In the genomic region with DNA sequence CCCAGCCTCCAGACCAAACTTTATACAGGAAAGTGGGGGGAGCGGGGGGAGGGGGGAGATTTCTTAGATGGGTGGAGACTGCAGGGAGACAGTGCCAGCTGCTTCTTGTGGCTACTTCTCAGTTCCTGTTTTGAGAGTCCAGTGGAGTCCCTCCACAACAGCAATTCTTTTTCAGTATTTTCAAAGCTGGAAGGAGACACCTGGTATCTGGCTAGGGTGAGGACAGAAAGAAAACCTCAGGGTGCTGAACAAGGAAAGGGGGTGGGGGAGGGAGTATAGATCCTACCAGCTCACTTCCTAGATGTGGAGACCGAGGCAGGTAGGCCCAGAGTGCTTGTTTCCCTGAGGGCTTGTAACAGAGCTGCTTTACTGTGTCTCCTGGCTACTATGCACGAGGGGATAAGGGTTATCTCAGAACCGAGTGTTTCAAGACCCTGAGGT, we compare ENCODE assay signal across 9 mouse cellular contexts. TPM values are rescaled to one million over a fixed set of nuclear protein-coding genes. Genes with fewer than 3 reads are reported as not detected.
DNase-seq lines count a peak whose midpoint lies in the region; ATAC-seq and TF ChIP-seq lines count a peak whose summit lies in the region.
"Had no signal": no experiment of that assay in that cellular context is flagged by ENCODE, and none has a peak within 500 bp of the region (broad histone marks: within the 10 kb centered on the region; RNA-seq: fewer than 3 reads in every experiment).

No protein-coding gene starts in this region.

- in situ Hi-C loops in CH12.LX (cut with MboI; ENCODE audit: low pct_ligation_motif_present, low pct_unique_long_range_greater_than_20kb, low sequenced_read_pairs): loop anchor here (25.0 kb wide), 1 partner anchor 454 kb away; no protein-coding TSS in a partner anchor

- no peaks in the 10 kb centered on the region for H3K36me3 ChIP-seq in kidney, adult 2 months (ENCODE audit: control insufficient read depth, insufficient read depth, low read length)
- peaks cover 12 to 22% of the 10 kb centered on the region in 2 experiments for H3K36me3 ChIP-seq in CH12.LX (replicated peaks in 1 of 2; ENCODE audit: control insufficient read depth in 1 of 2, insufficient read depth in 1 of 2, low read length in 1 of 2)
- peaks cover 14% of the 10 kb centered on the region for H3K36me3 ChIP-seq in embryonic facial prominence, embryonic 15.5 days
- H3K36me3 ChIP-seq in liver, postnatal 0 days (replicated peaks; ENCODE audit: insufficient read depth, low read length): 0 out of 2 replicates have a peak, but pooled peaks cover 5% of the 10 kb centered on the region

- peak; percentile 44 for DNase-seq in kidney, adult 2 months
- no peak for DNase-seq in kidney, adult 8-10 months
- peak; percentile 93 for DNase-seq in CH12.LX (ENCODE audit: extremely low read depth)
- DNase-seq in liver, postnatal 0 days: peak; percentile 66
- no peak for DNase-seq in cerebellum, adult 9-10 months
- no peak for DNase-seq in adrenal gland, adult (ENCODE audit: inconsistent age in 2 of 2, low spot score in 1 of 2)

- TF ChIP-seq RAD21 in CH12.LX (IDR thresholded peaks at IDR 0.05; ENCODE audit: low read depth, low read length): no peak; the same call in 1 of the 2 replicates

- peak overlapping the region; percentile 19; the same call in 1 of the 2 replicates for H3K27ac ChIP-seq in kidney, adult 2 months (ENCODE audit: insufficient read depth, low read depth, low read length)
- peak overlapping the region; percentile 92 for H3K27ac ChIP-seq in CH12.LX (ENCODE audit: insufficient read depth, low read depth)
- peak overlapping the region; percentile 60 for H3K27ac ChIP-seq in embryonic facial prominence, embryonic 15.5 days (replicated peaks)
- peak overlapping the region; percentile 85 for H3K27ac ChIP-seq in liver, postnatal 0 days (ENCODE audit: low read depth)
- H3K27ac ChIP-seq: embryonic facial prominence, embryonic 13.5 days had no signal

- H3K9me3 ChIP-seq in CH12.LX (replicated peaks; ENCODE audit: low read length): no peaks in the 10 kb centered on the region
- H3K9me3 ChIP-seq in embryonic facial prominence, embryonic 15.5 days (replicated peaks): no peaks in the 10 kb centered on the region
- H3K9me3 ChIP-seq in liver, postnatal 0 days (ENCODE audit: low read length): no peaks in the 10 kb centered on the region
- H3K9me3 ChIP-seq: embryonic facial prominence, embryonic 13.5 days had no signal

- H3K4me1 ChIP-seq in kidney, adult 2 months (ENCODE audit: control insufficient read depth, insufficient read depth, low read length): no peaks in the 10 kb centered on the region
- H3K4me1 ChIP-seq in CH12.LX (ENCODE audit: control insufficient read depth in 1 of 2, insufficient read depth in 2 of 2): peaks cover 27 to 84% of the 10 kb centered on the region in 2 experiments
- peaks cover 9% of the 10 kb centered on the region; the same call in 1 of the 2 replicates for H3K4me1 ChIP-seq in embryonic facial prominence, embryonic 15.5 days
- H3K4me1 ChIP-seq in liver, postnatal 0 days (ENCODE audit: insufficient read depth): peaks cover 5% of the 10 kb centered on the region; the same call in 1 of the 2 replicates

- H3K27me3 ChIP-seq in kidney, adult 2 months (replicated peaks; ENCODE audit: control insufficient read depth, insufficient read depth, low read length): no peaks in the 10 kb centered on the region
- no peaks in the 10 kb centered on the region for H3K27me3 ChIP-seq in CH12.LX (replicated peaks)
- H3K27me3 ChIP-seq in embryonic facial prominence, embryonic 15.5 days: no peaks in the 10 kb centered on the region
- H3K27me3 ChIP-seq in liver, postnatal 0 days (ENCODE audit: insufficient read depth, low read length): no peaks in the 10 kb centered on the region
- H3K27me3 ChIP-seq: embryonic facial prominence, embryonic 13.5 days had no signal

- TF ChIP-seq POLR2A in kidney, adult 2 months (IDR thresholded peaks at IDR 0.05; ENCODE audit: low read depth, low read length): no peak
- TF ChIP-seq POLR2A in CH12.LX (IDR thresholded peaks at IDR 0.05; ENCODE audit: low read depth, low read length): peak; percentile 32; the same call in 1 of the 2 replicates

- ATAC-seq in embryonic facial prominence, embryonic 15.5 days (ENCODE audit: insufficient number of reproducible peaks, low FRiP score, low TSS enrichment, low read depth): no peak
- ATAC-seq in liver, postnatal 0 days: peak; percentile 48; the same call in 1 of the 2 replicates
- ATAC-seq in cerebellum, adult (ENCODE audit: insufficient number of reproducible peaks, low FRiP score, low TSS enrichment): no peak

- H3K79me2 ChIP-seq in CH12.LX (replicated peaks; ENCODE audit: control insufficient read depth, extremely low read depth, insufficient read depth, poor library complexity, severe bottlenecking): peaks cover 3% of the 10 kb centered on the region

- dilution Hi-C loops in CH12.LX (cut with MboI; ENCODE audit: extremely low pct_ligation_motif_present, extremely low pct_unique_long_range_greater_than_20kb, low sequenced_read_pairs): no loop called here

- no peak overlapping the region for H3K4me3 ChIP-seq in kidney, adult 2 months (ENCODE audit: insufficient read depth, low read depth, low read length)
- no peak overlapping the region for H3K4me3 ChIP-seq in CH12.LX (replicated peaks in 1 of 3; ENCODE audit: low read depth in 2 of 3, low read length in 2 of 3, poor library complexity in 1 of 3)
- H3K4me3 ChIP-seq in embryonic facial prominence, embryonic 15.5 days (replicated peaks): no peak overlapping the region
- H3K4me3 ChIP-seq in liver, postnatal 0 days (ENCODE audit: low read depth, low read length): no peak overlapping the region
- H3K4me3 ChIP-seq: embryonic facial prominence, embryonic 13.5 days had no signal

- H3K4me2 ChIP-seq in CH12.LX (ENCODE audit: insufficient read depth, low read depth, poor library complexity, severe bottlenecking): peak overlapping the region; percentile 68
- no peak overlapping the region for H3K4me2 ChIP-seq in embryonic facial prominence, embryonic 15.5 days (replicated peaks)
- no peak overlapping the region for H3K4me2 ChIP-seq in liver, postnatal 0 days (ENCODE audit: low read depth, low read length)
- H3K4me2 ChIP-seq: embryonic facial prominence, embryonic 13.5 days had no signal

- TF ChIP-seq CTCF in kidney, adult 2 months (conservative IDR thresholded peaks at IDR 0.05; ENCODE audit: insufficient read depth, insufficient read length, low read depth, low read length): no peak
- TF ChIP-seq CTCF in CH12.LX (conservative IDR thresholded peaks at IDR 0.05 in 1 of 2, IDR thresholded peaks at IDR 0.05 in 1 of 2; ENCODE audit: low read depth in 2 of 2, low read length in 2 of 2): no peak
- TF ChIP-seq CTCF in liver, postnatal 0 days (IDR thresholded peaks at IDR 0.05; ENCODE audit: low read depth): no peak

- TF ChIP-seq EP300 in CH12.LX (IDR thresholded peaks at IDR 0.05; ENCODE audit: low read length): peak; percentile 98
- TF ChIP-seq EP300 in liver, postnatal 0 days (IDR thresholded peaks at IDR 0.05; ENCODE audit: low read depth): no peak

- WGBS in kidney, adult 2 months: 38% methylated on average over 4 of the region's 4 CpGs
- WGBS in embryonic facial prominence, embryonic 15.5 days: 26% methylated on average over 4 of the region's 4 CpGs
- 20% methylated on average over 4 of the region's 4 CpGs for WGBS in liver, postnatal 0 days (ENCODE audit: insufficient replicate concordance)

- H3K9ac ChIP-seq in CH12.LX (ENCODE audit: insufficient read depth, low read depth): peak overlapping the region; percentile 41
- no peak overlapping the region for H3K9ac ChIP-seq in embryonic facial prominence, embryonic 15.5 days
- no peak overlapping the region; the same call in 1 of the 2 replicates for H3K9ac ChIP-seq in liver, postnatal 0 days (replicated peaks)
- H3K9ac ChIP-seq: embryonic facial prominence, embryonic 13.5 days had no signal

TF ChIP-seq in CH12.LX, 34 proteins besides CTCF, POLR2A, EP300 and RAD21 (continues in another document):
- peak; percentile 23; the same call in 1 of the 2 replicates for TF ChIP-seq SMC3 (IDR thresholded peaks at IDR 0.05; ENCODE audit: low read depth, low read length)
- TF ChIP-seq ELF1 (IDR thresholded peaks at IDR 0.05; ENCODE audit: low read depth, low read length): peak; percentile 76
- TF ChIP-seq MYC (IDR thresholded peaks at IDR 0.05; ENCODE audit: low read depth, low read length): peak; percentile 63
- TF ChIP-seq ZMIZ1 (IDR thresholded peaks at IDR 0.05; ENCODE audit: low read depth, low read length): peak; percentile 77
- TF ChIP-seq GABPA (IDR thresholded peaks at IDR 0.05; ENCODE audit: insufficient replicate concordance, low read depth, low read length): no peak
- peak; percentile 73 for TF ChIP-seq MAX (IDR thresholded peaks at IDR 0.05; ENCODE audit: low read length)
- peak; percentile 80 for TF ChIP-seq BHLHE40 (IDR thresholded peaks at IDR 0.05; ENCODE audit: low read depth, low read length)
- TF ChIP-seq UBTF (IDR thresholded peaks at IDR 0.05; ENCODE audit: low read depth, low read length): no peak
- TF ChIP-seq CHD1 (IDR thresholded peaks at IDR 0.05; ENCODE audit: low read depth, low read length): peak; percentile 61; the same call in 1 of the 2 replicates
- 0 out of 2 replicates have a peak, but pooled peaks have one; percentile 41 for TF ChIP-seq MXI1 (IDR thresholded peaks at IDR 0.05; ENCODE audit: low read depth, low read length)
- no peak for TF ChIP-seq USF1 (IDR thresholded peaks at IDR 0.05; ENCODE audit: low read depth, low read length)

RNA-seq across cellular contexts. Expression of a gene that starts 13.6 kb away (rescaled TPM):
- 32.5 and 32.6 TPM in 2 replicates for polyA plus RNA-seq in kidney, adult 2 months (2012; rRNA removed)
- total RNA-seq in CH12.LX (2012; rRNA removed): 40.7 and 41.1 TPM in 2 replicates
- total RNA-seq in CH12.LX (2014; rRNA removed): 35.3 and 35.4 TPM in 2 replicates
- polyA plus RNA-seq in CH12.LX (2012; ENCODE audit: insufficient read length, low read depth): 34.0 and 35.4 TPM in 2 replicates
- 35.9 and 42.8 TPM in 2 replicates for polyA plus RNA-seq in embryonic facial prominence, embryonic 15.5 days (2015; fragmentation: Nextera tagmentation; extraction: Ambion mirVana)
- polyA plus RNA-seq in liver, postnatal 0 days (2015; fragmentation: Nextera tagmentation; extraction: Ambion mirVana): 5.6 and 6.7 TPM in 2 replicates

RNA-seq across cellular contexts. Expression of a gene that starts 17.0 kb away (rescaled TPM):
- 27.0 and 27.6 TPM in 2 replicates for polyA plus RNA-seq in kidney, adult 2 months (2012; rRNA removed)
- total RNA-seq in CH12.LX (2012; rRNA removed) (21.2 and 26.6 TPM in 2 replicates), CH12.LX (2014; rRNA removed) (6.4 and 8.3 TPM in 2 replicates)
- 54.1 and 56.9 TPM in 2 replicates for polyA plus RNA-seq in CH12.LX (2012; ENCODE audit: insufficient read length, low read depth)
- 14.5 and 17.0 TPM in 2 replicates for polyA plus RNA-seq in embryonic facial prominence, embryonic 15.5 days (2015; fragmentation: Nextera tagmentation; extraction: Ambion mirVana)
- polyA plus RNA-seq in liver, postnatal 0 days (2015; fragmentation: Nextera tagmentation; extraction: Ambion mirVana): 8.4 and 8.5 TPM in 2 replicates

RNA-seq across cellular contexts. Expression of a gene that starts 46.4 kb away (rescaled TPM):
- 32.3 and 41.8 TPM in 2 replicates for polyA plus RNA-seq in kidney, adult 2 months (2012; rRNA removed)
- total RNA-seq in CH12.LX (2012; rRNA removed) (not detected in 2 replicates), CH12.LX (2014; rRNA removed) (not detected in 2 replicates)
- not detected in 2 replicates for polyA plus RNA-seq in CH12.LX (2012; ENCODE audit: insufficient read length, low read depth)
- 89.8 and 92.4 TPM in 2 replicates for polyA plus RNA-seq in embryonic facial prominence, embryonic 15.5 days (2015; fragmentation: Nextera tagmentation; extraction: Ambion mirVana)
- 2.8 and 3.1 TPM in 2 replicates for polyA plus RNA-seq in liver, postnatal 0 days (2015; fragmentation: Nextera tagmentation; extraction: Ambion mirVana)

Comparison
In these comparisons a context has a peak if more than half of its experiments do, and no peak if none do; other contexts are left out.
1. DNase-seq: peak in kidney, adult 2 months (single experiment), CH12.LX (single experiment) and liver, postnatal 0 days (single experiment); none in kidney, adult 8-10 months (0 of 2), cerebellum, adult 9-10 months (single experiment) and adrenal gland, adult (0 of 2).
2. H3K27ac ChIP-seq: peak in every context shown above with its lines; median percentile 92 in CH12.LX; 85 in liver, postnatal 0 days; 60 in embryonic facial prominence, embryonic 15.5 days; 19 in kidney, adult 2 months.